Mouse (Mus musculus) intestine, embryonic 16.5 days (tissue): ENCODE data around the gene Cped1. TPM values are rescaled to one million over a fixed set of nuclear protein-coding genes. Genes with fewer than 3 reads are reported as not detected.

ENCODE experiments used
- ATAC-seq: fragments of 200-750 bp; cut with Nextera tagmentation; 2 replicates; pipeline ENCODE4 v1.8.0; 2017; ENCODE audit warnings: moderate TSS enrichment, moderate library complexity
- H3K27ac ChIP-seq: fragments of 300-500 bp; sonication (generic); 2 replicates; pipeline ENCODE4 v1.5.1; 2014; ENCODE audit warnings: mild to moderate bottlenecking, low read length
- H3K27me3 ChIP-seq: fragments of 300-500 bp; sonication (generic); replicated peaks from 2 replicates; pipeline ENCODE4 v1.6.1; 2014; ENCODE audit warnings: low read length, control low read depth, mixed read lengths; ENCODE audit not compliant: control insufficient read depth, insufficient read depth
- H3K36me3 ChIP-seq: fragments of 300-500 bp; sonication (generic); 2 replicates; pipeline ENCODE4 v1.6.1; 2014; ENCODE audit warnings: low read length, control low read depth; ENCODE audit not compliant: control insufficient read depth, insufficient read depth
- H3K4me1 ChIP-seq: fragments of 300-500 bp; sonication (generic); 2 replicates; pipeline ENCODE4 v1.6.1; 2014; ENCODE audit warnings: low read length, control low read depth, mixed read lengths; ENCODE audit not compliant: control insufficient read depth, insufficient read depth
- H3K4me2 ChIP-seq: fragments of 300-500 bp; sonication (generic); 2 replicates; pipeline ENCODE4 v1.6.1; 2014; ENCODE audit warnings: low read depth, low read length, control low read depth
- H3K4me3 ChIP-seq: fragments of 300-500 bp; sonication (generic); 2 replicates; pipeline ENCODE4 v1.5.1; 2014; ENCODE audit warnings: mild to moderate bottlenecking, low read length
- H3K9ac ChIP-seq: fragments of 300-500 bp; sonication (generic); 2 replicates; pipeline ENCODE4 v1.6.1; 2014; ENCODE audit warnings: low read depth, low read length
- H3K9me3 ChIP-seq: fragments of 300-500 bp; sonication (generic); 2 replicates; pipeline ENCODE4 v1.6.1; 2016; ENCODE audit warnings: low read length, control low read depth; ENCODE audit not compliant: control insufficient read depth
- WGBS: fragments of 180-500 bp; shearing (Covaris S2); extraction: QIAGEN DNeasy Blood & Tissue Kit; methylation state at CpG from one replicate; pipeline ENCODE4 v1.1.7; 2014; 5-methylcytosine and 5-hydroxymethylcytosine counted together
- polyA plus RNA-seq: library from polyadenylated mRNA; unstranded; fragments of >200 nt; fragmentation: Nextera tagmentation; extraction: Ambion mirVana; gene quantifications from 2 replicates; pipeline ENCODE4 v1.2.1, GENCODE M21; 2015

Cped1 gene
- 16.8 and 17.6 TPM in 2 replicates for polyA plus RNA-seq

DNA sequence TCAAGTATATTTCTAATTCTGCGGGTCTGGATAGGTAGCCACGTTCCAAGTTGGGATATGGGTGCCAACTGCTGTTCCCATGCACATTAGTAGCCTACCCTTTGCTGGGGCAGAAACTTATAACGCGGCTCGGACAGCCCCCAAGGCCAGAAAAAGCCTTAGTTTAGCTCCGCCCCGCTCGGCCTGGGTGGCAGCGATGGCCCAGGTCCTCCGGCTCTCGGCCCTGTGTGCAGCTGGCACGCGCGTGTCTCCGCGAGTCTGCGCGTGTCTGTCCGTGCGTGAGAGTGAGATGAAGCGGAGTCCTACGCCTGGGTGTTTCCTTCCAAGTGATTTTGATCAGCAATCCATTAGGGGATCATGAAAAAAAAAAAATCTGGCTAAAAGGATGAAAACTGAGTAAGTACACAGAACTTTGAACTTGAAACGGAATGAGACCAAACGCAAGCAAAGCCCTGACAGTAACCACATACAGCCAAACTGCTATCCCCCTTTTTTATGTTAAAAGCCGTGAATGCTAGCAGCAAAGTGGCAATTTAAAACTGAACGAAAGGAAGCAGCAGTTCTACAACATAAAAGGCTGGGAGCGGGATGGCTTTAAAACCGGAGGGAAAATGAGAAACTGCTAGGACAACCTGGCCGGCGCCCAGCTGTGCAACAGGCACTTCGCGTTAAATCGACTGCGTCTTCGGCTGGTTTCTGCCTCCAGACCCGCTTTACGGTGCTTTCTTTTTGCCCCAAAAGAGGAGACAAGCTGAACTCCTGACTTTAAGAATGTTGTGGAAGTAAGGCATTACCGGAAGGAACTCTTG is at the start of gene Cped1:
Cped1 (plus strand) TSS at position 185 of the 809 bp plus-strand sequence.
- peak; percentile 76 for ATAC-seq
- Histone ChIP-seq H3K4me2 (peak within 1 kb of the TSS; percentile 79), H3K4me1 (no peaks in the 10 kb centered on the region), H3K9me3 (no peaks in the 10 kb centered on the region), H3K36me3 (no peaks in the 10 kb centered on the region), H3K27ac (peak within 1 kb of the TSS; percentile 65), H3K4me3 (peak within 1 kb of the TSS; percentile 50), H3K9ac (peak within 1 kb of the TSS; percentile 67), H3K27me3 (no peaks in the 10 kb centered on the region)
- WGBS = under 1% methylated on average over 38 of the region's 38 CpGs

DNA sequence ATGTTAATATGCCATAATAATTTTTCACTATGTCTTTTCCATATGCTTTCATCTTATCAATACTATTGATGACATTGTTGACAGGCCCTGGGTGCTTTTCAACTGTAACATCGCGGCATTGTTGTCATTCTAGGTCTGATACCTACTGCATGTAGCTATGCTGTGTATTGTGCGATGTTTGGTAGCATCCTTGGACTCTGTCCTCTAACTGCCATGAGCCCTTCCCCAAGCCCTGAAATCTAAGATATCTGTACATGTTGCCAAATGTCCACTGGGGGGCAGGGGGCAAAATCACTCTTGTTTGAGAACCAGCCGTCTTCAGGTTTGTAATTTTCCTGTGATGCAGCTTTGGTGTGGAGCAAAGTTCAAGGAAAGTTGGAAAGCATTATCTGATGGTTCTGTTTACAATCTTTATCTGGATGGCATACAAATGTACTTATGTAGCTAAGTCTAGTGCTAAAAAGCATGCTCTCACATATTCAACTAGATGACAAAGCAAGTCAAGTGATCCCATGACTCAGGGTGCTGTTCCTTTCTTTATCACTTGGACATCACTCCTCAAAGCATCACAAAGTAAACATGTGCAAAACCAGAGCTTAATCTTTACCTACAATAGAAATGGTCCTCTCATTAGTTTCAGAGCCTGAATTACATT is 47.6 kb upstream of the Cped1 start:
- Histone ChIP-seq H3K27ac (no peak overlapping the region), H3K4me2 (no peak overlapping the region), H3K9me3 (no peaks in the 10 kb centered on the region), H3K4me1 (no peaks in the 10 kb centered on the region), H3K36me3 (no peaks in the 10 kb centered on the region), H3K9ac (no peak overlapping the region), H3K27me3 (no peaks in the 10 kb centered on the region), H3K4me3 (no peak overlapping the region)
- WGBS = 73% methylated on average over 4 of the region's 4 CpGs
- peak; percentile 88 for ATAC-seq

GRCm38 (mm10) chr6:21949226-21949731 is 36.4 kb upstream of the Cped1 start, which contains the start of gene Ing3:
Gene Ing3, plus strand, starts transcription at chr6:21949571.
- peak; percentile 98 for ATAC-seq
- peak within 1 kb of the TSS; percentile 75 for H3K4me2 ChIP-seq
- peak within 1 kb of the TSS; percentile 83 for H3K9ac ChIP-seq
- H3K9me3 ChIP-seq = no peaks in the 10 kb centered on the region
- H3K4me3 ChIP-seq = peak within 1 kb of the TSS; percentile 79
- peak within 1 kb of the TSS; percentile 98 for H3K27ac ChIP-seq
- no peaks in the 10 kb centered on the region for H3K27me3 ChIP-seq
- H3K4me1 ChIP-seq = peaks cover 8% of the 10 kb centered on the region; the same call in 1 of the 2 replicates
- H3K36me3 ChIP-seq = peaks cover 4% of the 10 kb centered on the region; the same call in 1 of the 2 replicates
- under 1% methylated on average over 35 of the region's 35 CpGs for WGBS

DNA sequence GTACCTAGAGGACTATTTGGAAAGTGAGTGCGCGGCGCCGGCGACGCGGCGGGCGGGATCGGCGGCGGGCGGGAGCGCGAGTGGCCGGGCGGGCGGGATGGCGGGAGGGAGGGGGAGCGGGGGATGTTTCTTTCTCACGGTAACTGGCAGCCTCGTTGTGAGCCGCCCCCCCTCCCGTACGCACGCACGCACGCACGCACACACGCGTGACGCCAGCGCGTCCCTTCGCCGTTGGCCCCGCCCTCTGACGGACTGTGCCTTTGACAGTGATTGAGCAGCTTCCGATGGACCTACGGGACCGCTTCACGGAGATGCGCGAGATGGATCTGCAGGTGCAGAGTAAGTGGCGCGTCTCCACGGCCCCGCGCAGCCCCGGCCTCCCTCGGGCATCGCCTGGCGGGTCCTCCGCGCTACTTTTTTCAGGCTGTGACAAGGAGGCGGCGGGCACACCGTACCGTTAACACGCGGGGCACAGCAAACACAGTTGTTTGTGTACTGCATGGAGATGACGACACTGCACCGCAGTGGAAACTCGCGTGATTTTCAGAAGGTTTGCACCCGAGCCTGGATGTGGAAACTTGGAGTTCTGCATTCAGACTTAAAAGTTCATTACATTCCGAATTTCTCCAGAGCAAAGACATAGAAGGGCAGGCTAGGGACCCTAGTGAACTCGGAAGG is 35.8 kb upstream of the Cped1 start:
- peak overlapping the region; percentile 75 for H3K4me2 ChIP-seq
- H3K4me3 ChIP-seq = peak overlapping the region; percentile 79
- H3K4me1 ChIP-seq = peaks cover 8% of the 10 kb centered on the region; the same call in 1 of the 2 replicates
- H3K9ac ChIP-seq = peak overlapping the region; percentile 83
- H3K36me3 ChIP-seq = peaks cover 4% of the 10 kb centered on the region; the same call in 1 of the 2 replicates
- no peaks in the 10 kb centered on the region for H3K9me3 ChIP-seq
- peak; percentile 95 for ATAC-seq
- H3K27ac ChIP-seq = peak overlapping the region; percentile 98
- WGBS = under 1% methylated on average over 63 of the region's 68 CpGs
- no peaks in the 10 kb centered on the region for H3K27me3 ChIP-seq

DNA sequence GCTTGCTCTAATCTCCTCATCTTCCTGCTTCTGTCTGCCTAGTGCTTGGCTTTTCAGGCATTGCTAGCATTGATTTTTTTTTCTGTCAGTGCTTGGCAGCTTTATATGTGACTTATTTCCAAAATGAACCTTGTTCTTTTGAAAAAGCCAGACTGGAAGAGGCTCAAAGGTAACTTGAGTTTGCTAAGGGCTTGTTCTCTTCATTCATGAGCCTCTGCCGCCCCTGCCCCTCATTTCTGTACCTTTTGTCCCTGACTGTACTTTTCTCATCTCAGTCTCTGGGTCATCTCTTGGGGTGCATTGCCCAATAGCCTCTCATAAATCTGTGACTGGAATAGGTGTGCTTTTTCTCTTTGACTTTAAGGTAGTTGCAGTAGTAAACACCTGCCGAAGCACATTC is 35.0 kb upstream of the Cped1 start:
- H3K36me3 ChIP-seq = peaks cover 7% of the 10 kb centered on the region; the same call in 1 of the 2 replicates
- no peaks in the 10 kb centered on the region for H3K27me3 ChIP-seq
- no peaks in the 10 kb centered on the region for H3K9me3 ChIP-seq
- H3K27ac ChIP-seq = peak overlapping the region; percentile 66; the same call in 1 of the 2 replicates
- H3K4me3 ChIP-seq = peak overlapping the region; percentile 79
- peaks cover 8% of the 10 kb centered on the region; the same call in 1 of the 2 replicates for H3K4me1 ChIP-seq
- peak overlapping the region; percentile 72 for H3K9ac ChIP-seq
- H3K4me2 ChIP-seq = peak overlapping the region; percentile 75
- ATAC-seq = no peak
- WGBS = 61% methylated on average over 2 of the region's 2 CpGs

GRCm38 (mm10) chr6:21955468-21955867 is 30.2 kb upstream of the Cped1 start:
- Histone ChIP-seq H3K4me1 (peaks cover 5% of the 10 kb centered on the region; the same call in 1 of the 2 replicates), H3K4me2 (no peak overlapping the region), H3K27ac (no peak overlapping the region), H3K27me3 (no peaks in the 10 kb centered on the region), H3K9me3 (no peaks in the 10 kb centered on the region), H3K4me3 (no peak overlapping the region), H3K9ac (no peak overlapping the region), H3K36me3 (peaks cover 11% of the 10 kb centered on the region; the same call in 1 of the 2 replicates)
- no peak for ATAC-seq
- WGBS = 90% methylated on average over 4 of the region's 4 CpGs

GRCm38 (mm10) chr6:21958922-21959321 is 26.8 kb upstream of the Cped1 start:
- no peak for ATAC-seq
- WGBS = 84% methylated on average over 4 of the region's 4 CpGs
- no peak overlapping the region for H3K4me2 ChIP-seq

GRCm38 (mm10) chr6:21959909-21960308 is 25.8 kb upstream of the Cped1 start:
- Histone ChIP-seq H3K9me3 (no peaks in the 10 kb centered on the region), H3K27me3 (no peaks in the 10 kb centered on the region), H3K9ac (no peak overlapping the region), H3K4me1 (no peaks in the 10 kb centered on the region), H3K4me2 (no peak overlapping the region), H3K27ac (no peak overlapping the region), H3K4me3 (no peak overlapping the region), H3K36me3 (0 out of 2 replicates have a peak, but pooled peaks cover 7% of the 10 kb centered on the region)
- no peak for ATAC-seq
- WGBS = 93% methylated on average over 5 of the region's 5 CpGs

More at GRCm38 (mm10) chr6:21958922-21959321, 26.8 kb upstream of the Cped1 start:
- H3K4me1 ChIP-seq = no peaks in the 10 kb centered on the region
- no peak overlapping the region for H3K27ac ChIP-seq
- no peak overlapping the region for H3K9ac ChIP-seq
- H3K36me3 ChIP-seq = 0 out of 2 replicates have a peak, but pooled peaks cover 7% of the 10 kb centered on the region
- H3K9me3 ChIP-seq = no peaks in the 10 kb centered on the region
- H3K4me3 ChIP-seq = no peak overlapping the region
- H3K27me3 ChIP-seq = no peaks in the 10 kb centered on the region
